Mouse (Mus musculus): ENCODE results near the gene Acp2.

Gene Acp2

DNA sequence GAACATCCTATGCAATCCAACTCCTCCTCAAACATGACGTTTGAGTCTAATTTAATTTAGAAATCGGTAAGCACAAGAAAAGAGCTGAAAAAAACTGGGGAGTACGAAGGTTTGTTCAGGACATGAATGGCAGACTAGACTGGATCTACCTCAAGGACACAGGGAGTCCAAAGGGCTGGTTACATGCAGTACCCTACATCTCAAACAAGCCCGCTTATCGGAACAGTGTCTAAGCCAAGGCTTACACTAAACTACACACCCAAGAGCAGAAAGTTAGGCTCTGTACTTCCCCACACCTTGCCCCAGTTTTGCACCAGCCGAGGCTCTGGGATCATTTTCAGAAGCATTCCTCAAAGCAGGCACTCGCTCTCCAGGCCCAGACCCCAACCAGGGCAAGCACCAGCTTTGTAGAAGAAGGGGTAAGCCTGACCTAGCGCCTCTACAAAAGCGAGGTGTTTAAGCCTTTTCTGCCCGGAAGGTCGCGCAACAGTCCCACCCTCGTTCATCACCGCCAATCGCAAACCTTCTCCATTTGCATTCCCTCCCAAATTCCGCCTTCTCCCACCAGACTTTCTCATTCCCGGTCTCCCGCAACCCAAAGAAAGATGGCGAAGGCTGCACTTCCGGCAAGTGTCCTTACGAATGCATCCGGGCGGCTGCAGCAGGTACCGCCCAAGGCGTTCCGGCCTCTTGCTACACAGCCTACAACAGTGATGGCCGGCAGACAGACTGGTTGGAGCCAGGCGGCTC lies at the start of gene Acp2, which contains the start of gene Nr1h3:
Gene Acp2, plus strand, starts transcription at position 664 of the 750 bp plus-strand sequence.
Gene Nr1h3, minus strand, starts transcription at position 613 of the 750 bp plus-strand sequence.
- peak; percentile 92 for DNase-seq (ENCODE audit: low spot score)

DNA sequence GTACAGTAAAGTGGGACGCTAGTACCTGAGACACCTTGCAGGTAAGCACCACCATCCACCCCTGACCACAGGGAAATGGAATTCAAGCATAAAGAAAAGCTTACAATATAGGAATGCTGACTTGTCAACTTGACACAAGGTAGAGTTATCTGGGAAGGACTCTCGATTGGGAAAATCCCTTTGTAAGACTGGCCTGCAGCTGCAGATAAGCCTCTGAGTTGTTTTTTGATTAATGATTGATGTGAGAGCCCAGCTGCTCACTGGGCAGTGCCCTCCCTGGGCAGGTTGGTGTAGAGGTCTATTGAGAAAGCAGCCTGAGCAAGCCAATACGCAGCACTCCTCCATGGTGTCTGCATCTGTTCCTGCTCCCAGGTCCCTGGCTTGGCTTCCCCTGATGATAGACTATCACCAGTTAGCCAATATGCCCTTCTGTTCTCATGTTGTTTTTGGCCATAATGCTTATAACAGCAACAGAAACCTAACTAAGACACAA lies 49.8 kb upstream of the Acp2 start:
- DNase-seq (ENCODE audit: low spot score), result no peak

DNA sequence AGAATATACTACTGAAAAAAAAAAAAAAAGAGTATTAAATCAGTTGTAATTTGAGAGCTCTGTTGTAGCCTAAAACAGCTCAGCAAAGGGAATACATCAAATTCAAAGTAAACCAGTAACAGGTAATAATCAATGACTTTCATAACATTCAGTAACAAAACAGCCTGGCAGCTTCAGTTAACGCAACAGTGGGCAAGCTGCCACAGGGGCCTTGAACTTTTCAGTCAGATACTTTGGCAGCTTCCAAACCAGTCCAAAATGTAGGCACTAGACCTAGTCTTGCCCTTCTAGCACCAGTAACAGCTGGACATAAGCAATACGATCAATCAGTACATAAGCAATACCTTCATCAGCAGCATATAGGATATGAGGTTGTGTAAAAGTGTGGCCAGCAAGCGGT lies 48.6 kb upstream of the Acp2 start:
- DNase-seq (ENCODE audit: low spot score), result no peak

DNA sequence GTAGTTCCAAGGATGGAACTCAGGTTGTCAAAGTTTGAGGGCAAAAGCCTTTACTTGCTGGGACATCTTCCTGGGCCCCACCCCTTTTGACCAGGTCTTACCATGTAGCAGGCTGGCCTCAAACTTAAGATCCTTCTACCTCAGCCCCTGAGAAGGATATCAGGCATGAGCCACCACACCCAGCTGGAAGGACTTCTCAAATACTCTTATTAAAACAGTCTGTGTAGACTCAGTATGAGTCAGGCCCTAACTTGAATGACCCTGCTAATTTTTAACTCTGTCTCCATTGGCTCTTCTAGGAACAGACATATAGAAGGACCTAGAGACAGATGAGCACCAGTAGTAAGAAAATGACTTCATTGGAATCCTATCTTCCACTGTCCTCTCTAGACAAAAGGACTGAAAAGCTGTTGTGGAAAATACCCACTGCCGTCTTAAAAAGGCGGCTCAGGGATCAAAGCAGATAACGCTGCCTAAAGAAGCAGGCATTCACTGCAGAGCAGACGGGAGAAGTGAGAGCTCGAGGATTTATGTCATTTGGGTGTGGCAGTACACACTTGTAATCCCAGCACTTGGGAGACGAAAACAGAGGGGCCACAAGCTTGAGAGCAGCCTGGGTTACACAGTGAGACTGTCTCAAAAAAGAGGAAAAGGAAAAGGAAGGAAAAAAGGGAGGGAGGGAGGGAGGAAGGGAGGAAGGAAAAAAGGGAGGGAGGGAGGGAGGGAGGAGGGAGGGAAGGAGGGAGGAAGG lies 45.5 kb upstream of the Acp2 start:
- DNase-seq (ENCODE audit: low spot score), result no peak

DNA sequence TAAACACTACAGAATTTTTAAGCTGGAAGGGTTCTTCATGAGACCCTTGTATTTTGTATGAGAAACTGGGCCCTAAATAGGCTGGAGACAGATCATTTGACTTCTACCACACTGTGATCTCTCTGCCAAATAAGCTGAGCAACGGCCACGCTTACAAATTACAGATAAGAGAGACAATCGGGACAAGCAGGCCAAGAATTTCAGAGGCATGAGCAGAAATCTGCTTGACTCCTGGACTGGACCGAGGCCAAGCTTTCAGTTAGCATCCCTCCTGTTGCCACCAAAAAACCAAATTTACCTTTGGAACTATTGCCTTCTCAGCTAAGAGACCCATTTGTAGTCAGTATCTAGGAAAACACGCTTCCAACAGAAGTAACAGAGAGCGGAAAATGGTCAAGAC lies 42.1 kb upstream of the Acp2 start:
- DNase-seq (ENCODE audit: low spot score), result no peak

DNA sequence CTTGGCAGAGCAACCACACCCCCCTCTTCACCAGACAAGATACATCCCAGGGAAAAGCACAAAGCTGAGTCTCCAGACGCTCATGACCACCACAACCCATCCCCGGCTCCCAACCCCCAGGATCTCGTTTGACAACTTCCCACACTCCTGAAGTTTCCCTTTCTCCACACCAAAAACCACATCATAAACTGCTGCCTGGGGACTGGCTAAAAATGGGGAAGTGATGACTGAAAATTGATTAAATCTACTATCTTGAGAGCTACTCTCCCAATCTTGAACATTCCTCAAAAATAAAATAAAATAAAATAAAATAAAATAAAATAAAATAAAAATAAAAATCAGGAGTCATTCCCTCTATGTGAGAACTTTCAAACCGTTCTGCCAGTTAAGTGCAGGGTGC lies 39.7 kb upstream of the Acp2 start:
- no peak for DNase-seq (ENCODE audit: low spot score)

DNA sequence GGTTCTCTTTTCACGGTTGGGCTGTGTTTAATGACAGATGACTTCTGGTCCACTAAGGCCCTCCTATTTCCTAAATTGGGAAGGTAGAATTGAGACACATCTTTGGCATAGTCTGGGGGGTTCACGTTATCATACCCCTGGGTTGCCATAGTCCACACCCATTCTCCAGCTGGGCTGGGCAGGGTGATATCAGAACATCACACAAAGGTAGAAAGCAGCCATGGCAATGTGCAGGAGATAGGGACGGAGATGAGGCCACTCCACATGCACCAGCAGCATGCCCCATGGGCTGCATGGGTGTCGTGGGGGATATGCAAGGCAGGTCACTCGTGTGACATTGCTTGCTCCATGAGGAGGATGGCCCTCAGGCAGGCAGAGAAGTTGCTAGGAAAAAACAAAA lies 39.2 kb upstream of the Acp2 start:
- no peak for DNase-seq (ENCODE audit: low spot score)

DNA sequence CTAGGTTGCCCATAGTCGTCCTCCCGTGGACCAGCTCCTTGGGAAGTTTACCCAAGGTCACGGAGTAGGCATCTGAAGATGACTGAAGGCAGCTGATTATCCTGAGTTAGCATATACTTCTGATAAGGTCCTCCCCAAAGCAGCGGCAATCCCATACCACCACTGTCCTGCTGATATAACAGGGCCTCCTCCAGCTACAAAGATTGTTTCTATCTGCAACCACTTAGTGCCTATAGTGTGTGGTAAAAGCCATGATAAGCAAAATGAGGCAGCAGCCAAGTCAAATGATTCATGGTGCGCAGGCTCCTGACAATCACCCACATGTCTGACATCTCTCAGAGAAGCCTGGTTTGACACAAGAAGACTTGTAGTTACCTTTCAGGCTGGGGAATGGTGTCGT lies 37.7 kb upstream of the Acp2 start:
- no peak for DNase-seq (ENCODE audit: low spot score)

DNA sequence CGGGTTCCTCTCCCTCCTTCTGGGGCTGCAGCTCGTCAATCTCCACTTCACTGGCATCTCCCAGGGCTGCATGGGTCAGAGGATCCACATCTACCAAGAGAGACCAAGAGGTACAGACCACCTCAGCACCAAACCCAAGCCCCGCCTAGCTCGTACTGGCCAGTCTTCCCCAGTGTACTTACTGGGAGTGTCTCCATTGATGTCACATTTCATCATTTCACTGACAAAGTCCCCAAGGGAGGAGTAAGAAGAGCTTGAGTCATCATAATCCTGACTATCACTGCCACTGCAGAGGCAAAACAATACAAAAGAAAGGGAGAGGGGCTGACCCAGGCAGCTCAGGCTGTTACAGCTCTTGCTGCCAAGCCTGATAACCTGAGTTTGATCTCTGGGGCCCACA lies 35.1 kb upstream of the Acp2 start:
- DNase-seq (ENCODE audit: low spot score), result no peak

DNA sequence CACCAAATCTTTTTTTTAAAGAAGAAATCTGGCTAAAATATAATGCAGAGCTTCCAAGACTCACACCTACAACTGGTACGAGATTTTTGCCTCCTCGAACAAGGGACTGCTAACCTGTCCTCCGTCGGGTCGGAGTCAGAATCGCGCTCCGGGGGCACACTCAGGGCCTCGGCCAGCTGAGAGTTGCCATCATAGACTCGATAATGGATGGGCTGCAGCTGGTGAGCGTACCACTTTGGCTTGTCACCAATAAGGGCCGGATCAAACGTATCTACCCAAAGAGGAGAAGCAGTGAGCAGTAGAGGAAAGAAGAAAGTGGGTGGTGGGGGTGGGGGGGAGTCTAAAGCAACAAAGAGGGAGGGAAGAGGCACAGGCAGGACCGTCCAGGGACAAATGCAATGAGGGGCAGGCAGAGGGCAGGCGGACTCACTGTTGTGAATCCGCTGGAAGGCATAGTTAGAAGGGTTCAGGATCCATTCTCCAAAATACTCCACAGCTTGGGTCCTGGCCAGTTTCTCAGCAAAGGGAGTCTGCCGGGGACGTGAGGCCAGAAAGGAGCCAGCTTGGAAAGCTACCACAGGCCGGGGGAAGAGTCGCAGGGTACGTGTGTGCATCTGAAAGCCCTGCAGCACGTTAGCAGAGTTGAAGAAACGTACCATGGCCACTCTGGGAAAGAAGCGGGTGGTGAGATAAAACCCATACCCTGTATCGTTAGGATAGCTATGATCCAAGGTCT lies 32.9 kb upstream of the Acp2 start:
- no peak for DNase-seq (ENCODE audit: low spot score)

DNA sequence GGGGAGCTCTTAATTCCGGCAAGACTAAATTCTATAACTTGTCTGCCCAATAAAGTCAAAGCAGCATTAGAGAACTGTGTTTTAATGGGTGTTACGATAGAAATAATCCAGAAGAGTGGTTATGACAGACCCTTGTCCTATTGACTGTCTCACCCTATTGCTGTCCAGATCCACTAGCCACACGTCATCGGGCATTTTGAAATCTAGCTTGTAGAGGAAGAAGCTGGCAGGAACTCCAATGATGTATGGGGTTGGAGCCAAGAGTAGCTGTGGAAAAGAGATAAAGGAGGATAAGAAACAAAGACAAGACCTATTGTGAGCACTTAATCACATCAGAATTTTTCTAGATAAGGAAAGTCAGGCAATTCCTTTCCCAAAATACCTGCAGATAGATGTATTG lies 27.2 kb upstream of the Acp2 start:
- DNase-seq (ENCODE audit: low spot score), result no peak

DNA sequence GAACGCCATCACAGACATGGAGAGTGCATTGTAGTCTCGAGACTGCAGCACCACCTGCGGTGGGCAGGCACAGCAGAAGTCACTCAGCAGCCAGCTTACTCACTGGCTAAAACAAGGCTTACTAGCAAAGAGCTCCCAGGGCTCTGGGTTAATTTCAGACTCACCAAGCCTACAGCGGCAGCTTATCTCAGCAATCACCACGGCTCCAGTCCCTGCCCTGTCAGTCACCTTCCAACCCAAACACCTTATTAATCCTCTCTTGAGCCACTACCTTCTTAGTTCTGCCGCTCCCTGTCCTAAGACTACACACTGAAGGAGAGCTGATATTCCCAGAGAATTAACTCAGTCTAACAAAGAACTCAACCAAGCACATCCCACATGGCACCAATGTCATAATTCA lies 26.5 kb upstream of the Acp2 start:
- DNase-seq (ENCODE audit: low spot score), result no peak

DNA sequence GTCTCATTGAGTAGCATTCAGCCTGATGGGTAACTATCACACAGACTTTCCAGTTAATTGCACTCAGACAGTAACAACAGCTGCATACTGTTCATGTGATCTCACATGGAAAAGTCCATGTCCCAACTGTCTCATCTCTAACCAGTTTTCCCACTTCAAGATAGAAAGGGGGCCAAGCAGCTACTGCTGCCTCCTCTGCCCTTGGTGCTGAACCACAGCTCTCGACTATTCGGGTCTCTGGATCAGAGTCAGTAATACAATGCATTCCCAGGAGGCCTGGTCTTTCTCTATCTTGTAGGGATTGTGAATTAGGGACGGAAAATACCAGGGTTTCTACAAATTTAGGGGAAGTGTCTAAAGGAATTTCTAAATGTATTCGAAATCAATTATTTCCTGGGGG lies 22.9 kb upstream of the Acp2 start:
- DNase-seq (ENCODE audit: low spot score), result no peak

DNA sequence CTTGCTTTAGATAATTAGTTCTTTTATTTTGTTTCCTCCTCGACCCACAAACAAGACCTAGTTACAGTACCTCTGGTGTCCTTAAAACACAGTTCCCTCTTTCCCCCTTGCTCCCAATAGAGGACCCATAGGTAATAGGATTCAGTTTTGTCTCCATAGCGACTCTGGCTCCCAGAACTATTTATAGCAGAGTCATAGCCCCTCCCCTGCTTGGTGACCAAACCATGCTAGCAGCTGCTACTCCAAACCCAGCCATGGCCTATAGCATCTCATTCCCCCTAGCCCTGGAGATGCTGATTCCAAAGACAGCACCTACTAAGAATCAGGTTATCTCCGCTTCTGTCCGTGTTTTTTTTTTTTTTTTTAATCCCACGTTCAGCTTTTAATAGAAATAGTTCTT lies 22.0 kb upstream of the Acp2 start:
- DNase-seq (ENCODE audit: low spot score), result no peak

DNA sequence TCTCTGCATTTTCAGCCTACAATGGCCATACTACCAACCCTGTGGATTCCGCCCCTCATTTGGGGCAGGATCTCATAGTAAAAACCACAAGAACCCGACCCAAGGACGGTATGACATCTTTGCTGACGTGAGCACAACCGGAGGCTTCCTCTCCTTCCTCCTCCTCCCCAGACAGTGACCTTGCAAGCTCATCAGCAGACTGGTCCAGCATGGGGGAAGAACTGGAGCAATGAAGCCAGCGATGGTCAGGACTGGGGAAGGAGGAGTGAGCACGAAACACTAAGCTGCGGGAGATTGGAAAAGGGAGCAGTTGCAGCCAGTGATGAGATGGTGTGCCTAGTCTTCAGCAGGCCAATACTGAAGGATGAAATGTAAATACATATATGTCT lies 20.7 kb upstream of the Acp2 start:
- DNase-seq (ENCODE audit: low spot score), result no peak

DNA sequence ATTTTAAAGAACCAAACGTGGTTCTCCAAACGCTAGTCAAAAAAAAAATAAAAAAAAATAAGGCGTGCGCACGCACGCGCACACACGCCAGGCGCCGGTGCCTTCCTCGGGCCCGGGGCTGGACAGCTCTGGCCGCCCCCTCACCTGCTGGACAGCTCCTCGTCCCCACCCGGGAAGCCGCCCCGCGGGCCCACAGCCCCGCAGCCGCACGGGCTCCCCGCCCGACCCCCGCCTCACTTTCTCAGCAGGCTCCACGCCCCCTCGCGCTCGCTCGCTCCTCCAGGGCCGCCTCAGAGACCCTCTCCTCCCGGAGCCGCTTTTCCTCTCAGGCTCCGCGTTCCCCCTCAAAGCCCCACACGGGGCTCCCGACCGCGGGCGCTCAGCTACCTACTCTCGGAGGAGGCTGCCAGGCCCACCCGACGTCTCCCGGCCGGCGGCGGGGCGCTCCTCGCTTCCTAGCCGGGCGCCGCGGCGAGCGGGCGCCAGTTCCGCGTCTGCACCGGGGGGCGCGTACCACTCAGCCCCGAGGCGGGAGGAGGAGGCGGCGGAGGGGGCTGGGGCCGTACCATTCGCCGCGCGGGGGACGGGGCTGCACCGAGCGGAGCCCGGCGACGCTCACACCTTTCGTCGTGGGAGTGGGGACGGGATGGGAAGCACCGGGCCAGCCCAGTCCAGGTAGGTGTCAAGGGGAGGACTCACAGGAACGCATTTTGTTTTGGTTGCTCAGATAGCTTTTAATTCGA lies 20.1 kb upstream of the Acp2 start:
- DNase-seq (ENCODE audit: low spot score), result peak; percentile 82

DNA sequence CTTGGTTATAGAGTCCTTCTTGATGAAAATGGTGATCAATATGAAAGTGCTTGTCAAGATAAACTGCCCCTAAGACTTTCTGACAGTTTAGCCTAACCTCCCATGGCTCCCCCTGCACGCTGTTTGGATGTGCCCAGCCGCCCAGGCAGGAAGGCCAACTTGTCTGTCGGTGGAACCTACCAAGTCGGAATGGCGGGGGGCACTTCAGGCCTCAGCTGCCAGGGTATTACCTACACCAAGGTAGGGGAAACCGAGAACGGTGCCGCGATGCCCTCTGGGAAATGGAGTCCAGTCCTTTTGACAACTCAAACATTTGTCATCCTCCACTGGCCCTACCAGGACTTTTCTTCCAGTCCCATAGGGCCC lies 19.6 kb upstream of the Acp2 start:
- DNase-seq (ENCODE audit: low spot score), result peak; percentile 94

DNA sequence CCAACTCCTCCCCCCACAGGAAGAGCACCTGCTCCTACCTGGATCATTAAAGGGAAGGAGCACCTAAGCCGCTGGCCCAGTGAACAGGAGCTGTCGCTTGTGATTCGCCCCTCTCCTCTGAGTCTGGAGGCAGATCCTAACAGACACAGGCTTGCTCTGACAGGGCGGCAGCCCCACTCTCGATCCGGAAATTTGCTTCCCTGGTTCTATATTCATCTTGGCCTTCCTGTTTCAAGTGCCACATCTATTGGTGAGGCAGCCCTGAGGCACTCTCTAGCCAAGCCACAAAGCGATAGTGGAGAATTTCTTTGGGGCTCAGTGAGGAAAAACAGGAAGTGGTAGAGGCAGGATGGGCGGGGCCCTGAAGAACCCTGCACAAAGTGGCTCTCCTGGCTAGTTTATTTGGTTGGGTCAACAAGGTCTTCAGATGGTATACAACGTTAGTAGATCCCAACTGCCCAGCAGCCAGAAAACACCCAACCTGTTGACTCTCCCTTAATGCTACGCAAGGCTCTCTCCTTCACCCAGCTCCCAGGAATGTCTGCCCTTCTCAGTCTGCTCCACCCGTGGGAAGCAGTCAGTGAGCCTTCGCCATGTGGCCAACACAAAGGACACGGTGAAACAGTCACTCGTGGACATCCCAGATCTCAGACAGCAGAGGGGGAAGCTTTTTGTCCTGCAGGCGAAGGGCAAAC lies 18.8 kb upstream of the Acp2 start, which contains the start of gene Madd:
Gene Madd, minus strand, starts transcription at position 127 of the 695 bp plus-strand sequence.
- DNase-seq (ENCODE audit: low spot score), result no peak

DNA sequence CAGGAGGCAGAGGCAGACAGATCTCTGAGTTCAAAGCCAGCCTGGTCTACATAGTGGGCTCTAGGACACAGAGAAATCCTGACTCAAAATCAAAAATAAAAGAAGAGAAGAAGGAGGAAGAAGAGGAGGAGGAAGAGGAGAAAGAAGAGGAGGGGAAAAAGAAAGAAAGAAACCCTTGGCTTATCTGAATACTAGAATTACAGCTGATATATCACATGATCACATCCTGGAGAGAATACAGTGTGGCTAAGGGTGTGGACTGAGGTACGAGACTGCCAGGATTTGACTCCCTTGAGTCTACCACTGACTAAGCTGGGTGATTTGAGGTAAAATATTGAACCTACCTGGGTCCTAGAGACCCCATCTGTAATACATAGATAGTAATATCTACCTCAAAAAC lies 16.5 kb upstream of the Acp2 start:
- no peak for DNase-seq (ENCODE audit: low spot score)

DNA sequence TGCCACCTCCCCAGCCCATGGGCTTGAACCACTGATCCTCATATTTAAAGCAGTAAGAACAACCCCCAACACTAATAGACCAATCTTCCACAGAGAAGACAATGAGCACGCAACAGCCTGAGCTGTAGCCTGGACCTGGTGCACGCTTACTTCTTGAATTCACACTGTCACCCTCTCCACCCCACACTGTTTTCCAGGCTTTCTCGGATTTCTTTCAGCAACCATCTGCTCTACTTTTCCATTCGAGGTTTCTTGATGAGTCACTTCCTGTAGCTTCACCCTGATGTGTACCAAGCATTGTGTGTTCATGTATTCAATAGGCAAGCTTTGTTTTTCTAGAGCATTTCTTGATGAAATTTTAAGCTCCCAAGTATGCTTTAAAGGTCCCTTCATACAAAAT lies 15.3 kb upstream of the Acp2 start:
- DNase-seq (ENCODE audit: low spot score), result no peak

DNA sequence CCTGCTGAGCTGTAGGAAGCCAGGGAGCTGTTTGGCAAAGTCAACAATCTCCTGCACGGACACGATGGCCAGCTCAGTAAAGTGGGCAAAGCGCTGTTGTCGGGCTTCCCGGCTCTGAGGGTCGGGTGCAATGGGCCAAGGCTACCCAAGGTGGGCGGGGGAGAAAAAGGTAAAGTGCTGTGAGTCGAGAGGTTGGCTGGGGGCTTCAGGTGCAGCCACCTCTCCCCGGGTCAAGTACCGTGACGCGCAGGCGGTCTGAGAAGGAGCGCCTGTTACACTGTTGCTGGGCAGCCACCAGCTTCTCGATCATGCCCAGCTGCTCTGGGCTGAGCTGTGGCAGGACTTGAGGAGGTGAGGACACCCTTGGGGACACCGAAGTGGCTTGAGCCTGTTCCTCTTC lies 12.2 kb upstream of the Acp2 start:
- DNase-seq (ENCODE audit: low spot score), result no peak

Measured in left cerebral cortex, adult 11 months (tissue).